Mouse (Mus musculus): ENCODE results near the gene Mns1.

- TF ChIP-seq POLR2A (IDR thresholded peaks at IDR 0.05; ENCODE audit: borderline replicate concordance, extremely low read depth, low read depth, low read length) (no peak), CTCF (IDR thresholded peaks at IDR 0.05; ENCODE audit: insufficient read depth, low read length) (no peak)
These were observed 41.5 kb downstream of the Mns1 start for GRCm38 (mm10) chr9:72479276-72479675.

Data from lung, adult 2 months (tissue).